Mouse (Mus musculus) forebrain, postnatal 0 days (tissue): ENCODE results near the gene Fgf9. TPM values are rescaled to one million over a fixed set of nuclear protein-coding genes. Genes with fewer than 3 reads are reported as not detected.

Experiments
- ATAC-seq: fragments of 200-750 bp; cut with Nextera tagmentation; 2 replicates; pipeline ENCODE4 v1.8.0; 2017; ENCODE audit warnings: mild to moderate bottlenecking, moderate library complexity
- DNase-seq: peaks from one replicate; pipeline ENCODE4 v3.0.0-alpha.2; 2015
- H3K27ac ChIP-seq: fragments of 300-500 bp; sonication (generic); 2 replicates; pipeline ENCODE4 v1.5.1; 2014; ENCODE audit warnings: low read depth, mild to moderate bottlenecking, antibody characterized with exemption, low read length, moderate library complexity, mixed read lengths
- H3K27me3 ChIP-seq: fragments of 300-500 bp; sonication (generic); 2 replicates; pipeline ENCODE4 v1.6.1; 2014; ENCODE audit warnings: mild to moderate bottlenecking, low read length, mixed read lengths; ENCODE audit not compliant: insufficient read depth
- H3K36me3 ChIP-seq: fragments of 300-500 bp; sonication (generic); 2 replicates; pipeline ENCODE4 v1.6.1; 2014; ENCODE audit warnings: mild to moderate bottlenecking, moderate library complexity; ENCODE audit not compliant: insufficient read depth
- H3K4me1 ChIP-seq: fragments of 300-500 bp; sonication (generic); 2 replicates; pipeline ENCODE4 v1.6.1; 2014; ENCODE audit warnings: antibody characterized with exemption; ENCODE audit not compliant: insufficient read depth
- H3K4me2 ChIP-seq: fragments of 300-500 bp; sonication (generic); 2 replicates; pipeline ENCODE4 v1.6.1; 2014; ENCODE audit warnings: low read depth, mild to moderate bottlenecking, moderate library complexity
- H3K4me3 ChIP-seq: fragments of 300-500 bp; sonication (generic); 2 replicates; pipeline ENCODE4 v1.5.1; 2014; ENCODE audit warnings: low read depth, low read length, mixed read lengths
- H3K9ac ChIP-seq: fragments of 300-500 bp; sonication (generic); 2 replicates; pipeline ENCODE4 v1.6.1; 2014; ENCODE audit warnings: mild to moderate bottlenecking
- H3K9me3 ChIP-seq: fragments of 300-500 bp; sonication (generic); 2 replicates; pipeline ENCODE4 v1.6.1; 2016; ENCODE audit warnings: low read length
- CTCF ChIP-seq: sonication (generic); IDR thresholded peaks from 2 replicates; pipeline ENCODE4 v1.5.1; 2016; ENCODE audit warnings: antibody characterized with exemption, control low read depth, low read depth
- WGBS: fragments of 180-500 bp; shearing (Covaris S2); extraction: QIAGEN DNeasy Blood & Tissue Kit; methylation state at CpG from one replicate; pipeline ENCODE4 v1.1.7; 2014; 5-methylcytosine and 5-hydroxymethylcytosine counted together
- polyA plus RNA-seq: library from polyadenylated mRNA; unstranded; fragments of >200 nt; fragmentation: Nextera tagmentation; extraction: Ambion mirVana; gene quantifications from 2 replicates; pipeline ENCODE4 v1.2.1, GENCODE M21; 2015
- total RNA-seq: library from RNA; depleted of rRNA; stranded (reverse); fragments of >200 nt; gene quantifications from 2 replicates; pipeline ENCODE4 v1.2.3, GENCODE M21; 2014

The Fgf9 gene
- total and polyA plus RNA-seq, 2 experiments from 2014 or later, result 14.8 to 16.4 TPM

GRCm38 (mm10) chr14:58069927-58070326, 420 bp upstream of the Fgf9 start:
- no peak for TF ChIP-seq CTCF
- peak; percentile 7 for DNase-seq
- no peak overlapping the region for H3K9ac ChIP-seq

GRCm38 (mm10) chr14:58071120-58071641, 834 bp downstream of the Fgf9 start:
- Histone ChIP-seq H3K9me3 (no peaks in the 10 kb centered on the region), H3K27ac (no peak overlapping the region), H3K4me2 (peak overlapping the region; percentile 96), H3K36me3 (no peaks in the 10 kb centered on the region), H3K4me3 (peak overlapping the region; percentile 63), H3K9ac (peak overlapping the region; percentile 40), H3K27me3 (peaks cover 36% of the 10 kb centered on the region), H3K4me1 (peaks cover 8% of the 10 kb centered on the region)
- ATAC-seq, result no peak
- peak; percentile 35 for DNase-seq
- 0 out of 2 replicates have a peak, but pooled peaks have one; percentile 6 for TF ChIP-seq CTCF
- 3% methylated on average over 31 of the region's 31 CpGs for WGBS

More at GRCm38 (mm10) chr14:58069927-58070326, 420 bp upstream of the Fgf9 start:
- no peak overlapping the region for H3K27ac ChIP-seq
- peak overlapping the region; percentile 96 for H3K4me2 ChIP-seq
- peak overlapping the region; percentile 63 for H3K4me3 ChIP-seq
- no peak for ATAC-seq
- H3K27me3 ChIP-seq, result peaks cover 36% of the 10 kb centered on the region
- WGBS, result 4% methylated on average over 6 of the region's 6 CpGs
- no peaks in the 10 kb centered on the region for H3K9me3 ChIP-seq
- peaks cover 8% of the 10 kb centered on the region for H3K4me1 ChIP-seq
- H3K36me3 ChIP-seq, result no peaks in the 10 kb centered on the region

- peak overlapping the region; percentile 48 for H3K9ac ChIP-seq
- H3K9me3 ChIP-seq, result no peaks in the 10 kb centered on the region
- no peak for TF ChIP-seq CTCF
- peak overlapping the region; percentile 63 for H3K4me3 ChIP-seq
- peaks cover 11% of the 10 kb centered on the region for H3K4me1 ChIP-seq
- WGBS, result under 1% methylated on average over 85 of the region's 85 CpGs
- no peaks in the 10 kb centered on the region for H3K36me3 ChIP-seq
- peak overlapping the region; percentile 96 for H3K4me2 ChIP-seq
- peak; percentile 79 for ATAC-seq
- no peak overlapping the region; the same call in 1 of the 2 replicates for H3K27ac ChIP-seq
- H3K27me3 ChIP-seq, result peaks cover 36% of the 10 kb centered on the region
- DNase-seq, result peak; percentile 79
Observed at GRCm38 (mm10) chr14:58071830-58072770, 1.8 kb downstream of the Fgf9 start.

GRCm38 (mm10) chr14:58072771-58073501, 2.6 kb downstream of the Fgf9 start:
- H3K9me3 ChIP-seq, result no peaks in the 10 kb centered on the region
- H3K27ac ChIP-seq, result no peak overlapping the region
- peak overlapping the region; percentile 63 for H3K4me3 ChIP-seq
- H3K27me3 ChIP-seq, result peaks cover 41% of the 10 kb centered on the region
- H3K4me2 ChIP-seq, result peak overlapping the region; percentile 96
- H3K4me1 ChIP-seq, result peaks cover 11% of the 10 kb centered on the region
- ATAC-seq (no peak), DNase-seq (peak; percentile 46)
- no peaks in the 10 kb centered on the region for H3K36me3 ChIP-seq
- under 1% methylated on average over 29 of the region's 29 CpGs for WGBS
- H3K9ac ChIP-seq, result peak overlapping the region; percentile 48
- no peak for TF ChIP-seq CTCF

DNA sequence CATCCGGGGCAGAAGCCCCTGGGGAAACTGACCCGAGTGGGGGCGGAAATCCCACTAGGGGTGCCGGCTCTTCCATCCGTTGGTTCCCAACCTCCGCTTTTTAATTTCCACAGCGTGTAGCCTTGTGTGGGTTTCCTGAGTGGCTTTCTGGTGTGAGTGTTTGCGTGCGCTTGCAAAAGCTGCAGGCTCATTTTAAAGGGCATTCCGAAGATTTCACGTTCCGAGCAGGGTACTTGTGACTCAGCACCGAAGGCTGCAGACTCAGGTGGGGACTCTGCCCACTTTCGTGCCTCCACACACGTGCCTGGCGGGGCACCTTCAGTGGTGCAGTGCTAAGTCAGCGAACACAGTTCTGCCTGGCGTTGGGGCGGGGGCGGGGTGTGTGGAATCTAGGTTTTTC, 3.6 kb downstream of the Fgf9 start:
- H3K27me3 ChIP-seq, result peaks cover 39% of the 10 kb centered on the region
- no peak for TF ChIP-seq CTCF
- 2% methylated on average over 20 of the region's 20 CpGs for WGBS
- no peaks in the 10 kb centered on the region for H3K9me3 ChIP-seq
- H3K27ac ChIP-seq, result no peak overlapping the region
- peaks cover 11% of the 10 kb centered on the region for H3K4me1 ChIP-seq
- H3K4me2 ChIP-seq, result peak overlapping the region; percentile 96
- DNase-seq (peak; percentile 17), ATAC-seq (no peak)
- no peaks in the 10 kb centered on the region for H3K36me3 ChIP-seq
- peak overlapping the region; percentile 63 for H3K4me3 ChIP-seq
- H3K9ac ChIP-seq, result no peak overlapping the region

- Histone ChIP-seq H3K27ac (peak overlapping the region; percentile 72), H3K9me3 (no peaks in the 10 kb centered on the region), H3K4me1 (peaks cover 11% of the 10 kb centered on the region), H3K4me3 (peak overlapping the region; percentile 63), H3K9ac (peak overlapping the region; percentile 62), H3K4me2 (peak overlapping the region; percentile 96), H3K36me3 (no peaks in the 10 kb centered on the region), H3K27me3 (peaks cover 31% of the 10 kb centered on the region)
- ATAC-seq (peak; percentile 55), DNase-seq (peak; percentile 67)
- under 1% methylated on average over 61 of the region's 61 CpGs for WGBS
- TF ChIP-seq CTCF, result no peak
Observed at GRCm38 (mm10) chr14:58074621-58075432, 4.5 kb downstream of the Fgf9 start.
